Mouse (Mus musculus): Measurements from ENCODE around the gene Pramel5. TPM values are rescaled to one million over a fixed set of nuclear protein-coding genes. Genes with fewer than 3 reads are reported as not detected.

Pramel5 gene
- total and polyA plus RNA-seq, 3 experiments, result not detected

Other genes starting within 250 kb of the Pramel5 start
- not detected in 2 replicates for gene Pramel4, start 221.4 kb downstream of the Pramel5 start, total RNA-seq (2012; rRNA removed)
- gene Pramel4, start 221.4 kb downstream of the Pramel5 start, total RNA-seq (2014; rRNA removed), result not detected in 2 replicates
- gene Pramel4, start 221.4 kb downstream of the Pramel5 start, polyA plus RNA-seq (2012; ENCODE audit: insufficient read length, low read depth), result not detected in 2 replicates
- gene Gm13102, start 174.0 kb downstream of the Pramel5 start, total RNA-seq (2012; rRNA removed), result not detected in 2 replicates
- not detected in 2 replicates for gene Gm13102, start 174.0 kb downstream of the Pramel5 start, total RNA-seq (2014; rRNA removed)
- not detected in 2 replicates for gene Gm13102, start 174.0 kb downstream of the Pramel5 start, polyA plus RNA-seq (2012; ENCODE audit: insufficient read length, low read depth)
- gene Oog3, start 117.8 kb downstream of the Pramel5 start, total RNA-seq (2012; rRNA removed), result not detected in 2 replicates
- not detected in 2 replicates for gene Oog3, start 117.8 kb downstream of the Pramel5 start, total RNA-seq (2014; rRNA removed)
- not detected in 2 replicates for gene Oog3, start 117.8 kb downstream of the Pramel5 start, polyA plus RNA-seq (2012; ENCODE audit: insufficient read length, low read depth)
- gene Oog2, start 89.8 kb downstream of the Pramel5 start, total RNA-seq (2012; rRNA removed), result not detected in 2 replicates
- gene Oog2, start 89.8 kb downstream of the Pramel5 start, total RNA-seq (2014; rRNA removed), result not detected in 2 replicates
- not detected in 2 replicates for gene Oog2, start 89.8 kb downstream of the Pramel5 start, polyA plus RNA-seq (2012; ENCODE audit: insufficient read length, low read depth)
- gene C87977, start 67.2 kb downstream of the Pramel5 start, total RNA-seq (2012; rRNA removed), result not detected in 2 replicates
- not detected in 2 replicates for gene C87977, start 67.2 kb downstream of the Pramel5 start, total RNA-seq (2014; rRNA removed)
- gene C87977, start 67.2 kb downstream of the Pramel5 start, polyA plus RNA-seq (2012; ENCODE audit: insufficient read length, low read depth), result not detected in 2 replicates
- gene Gm13128, start 49.8 kb upstream of the Pramel5 start, total RNA-seq (2012; rRNA removed), result not detected in 2 replicates
- gene Gm13128, start 49.8 kb upstream of the Pramel5 start, total RNA-seq (2014; rRNA removed), result not detected in 2 replicates
- not detected in 2 replicates for gene Gm13128, start 49.8 kb upstream of the Pramel5 start, polyA plus RNA-seq (2012; ENCODE audit: insufficient read length, low read depth)
- not detected in 2 replicates for gene Gm13119, start 77.5 kb upstream of the Pramel5 start, total RNA-seq (2012; rRNA removed)
- gene Gm13119, start 77.5 kb upstream of the Pramel5 start, total RNA-seq (2014; rRNA removed), result not detected in 2 replicates
- not detected in 2 replicates for gene Gm13119, start 77.5 kb upstream of the Pramel5 start, polyA plus RNA-seq (2012; ENCODE audit: insufficient read length, low read depth)
- gene Pramef20, start 97.4 kb upstream of the Pramel5 start, total RNA-seq (2012; rRNA removed), result not detected in 2 replicates
- not detected in 2 replicates for gene Pramef20, start 97.4 kb upstream of the Pramel5 start, total RNA-seq (2014; rRNA removed)
- gene Pramef20, start 97.4 kb upstream of the Pramel5 start, polyA plus RNA-seq (2012; ENCODE audit: insufficient read length, low read depth), result not detected in 2 replicates
- gene Pramef12, start 128.0 kb upstream of the Pramel5 start, total RNA-seq (2012; rRNA removed), result 0.13 and 0.17 TPM in 2 replicates
- 0.16 and 0.55 TPM in 2 replicates for gene Pramef12, start 128.0 kb upstream of the Pramel5 start, total RNA-seq (2014; rRNA removed)
- gene Pramef12, start 128.0 kb upstream of the Pramel5 start, polyA plus RNA-seq (2012; ENCODE audit: insufficient read length, low read depth), result 0.23 and 0.46 TPM in 2 replicates
- gene 1700012P22Rik, start 158.3 kb upstream of the Pramel5 start, total RNA-seq (2012; rRNA removed), result not detected in 2 replicates
- gene 1700012P22Rik, start 158.3 kb upstream of the Pramel5 start, total RNA-seq (2014; rRNA removed), result not detected in 2 replicates
- not detected in 2 replicates for gene 1700012P22Rik, start 158.3 kb upstream of the Pramel5 start, polyA plus RNA-seq (2012; ENCODE audit: insufficient read length, low read depth)
- gene Gm9944, start 172.8 kb upstream of the Pramel5 start, total RNA-seq (2012; rRNA removed), result not detected in 2 replicates
- gene Gm9944, start 172.8 kb upstream of the Pramel5 start, total RNA-seq (2014; rRNA removed), result not detected in 2 replicates
- gene Gm9944, start 172.8 kb upstream of the Pramel5 start, polyA plus RNA-seq (2012; ENCODE audit: insufficient read length, low read depth), result not detected in 2 replicates
- gene Aadacl3, start 183.3 kb upstream of the Pramel5 start, total RNA-seq (2012; rRNA removed), result not detected in 2 replicates
- not detected in 2 replicates for gene Aadacl3, start 183.3 kb upstream of the Pramel5 start, total RNA-seq (2014; rRNA removed)
- not detected in 2 replicates for gene Aadacl3, start 183.3 kb upstream of the Pramel5 start, polyA plus RNA-seq (2012; ENCODE audit: insufficient read length, low read depth)
- gene 9430007A20Rik, start 239.3 kb upstream of the Pramel5 start, total RNA-seq (2012; rRNA removed), result not detected in 2 replicates
- gene 9430007A20Rik, start 239.3 kb upstream of the Pramel5 start, total RNA-seq (2014; rRNA removed), result not detected in 2 replicates
- gene 9430007A20Rik, start 239.3 kb upstream of the Pramel5 start, polyA plus RNA-seq (2012; ENCODE audit: insufficient read length, low read depth), result not detected in 2 replicates